Mouse (Mus musculus) kidney, postnatal 4 days (tissue): ENCODE results near the gene Cobll1.

Experiments used
- DNase-seq, 2 experiments: peaks; one replicate each; pipeline ENCODE4 v3.0.0; 2021; ENCODE audit warnings: mixed read lengths in 2 of 2

The Cobll1 gene

DNA sequence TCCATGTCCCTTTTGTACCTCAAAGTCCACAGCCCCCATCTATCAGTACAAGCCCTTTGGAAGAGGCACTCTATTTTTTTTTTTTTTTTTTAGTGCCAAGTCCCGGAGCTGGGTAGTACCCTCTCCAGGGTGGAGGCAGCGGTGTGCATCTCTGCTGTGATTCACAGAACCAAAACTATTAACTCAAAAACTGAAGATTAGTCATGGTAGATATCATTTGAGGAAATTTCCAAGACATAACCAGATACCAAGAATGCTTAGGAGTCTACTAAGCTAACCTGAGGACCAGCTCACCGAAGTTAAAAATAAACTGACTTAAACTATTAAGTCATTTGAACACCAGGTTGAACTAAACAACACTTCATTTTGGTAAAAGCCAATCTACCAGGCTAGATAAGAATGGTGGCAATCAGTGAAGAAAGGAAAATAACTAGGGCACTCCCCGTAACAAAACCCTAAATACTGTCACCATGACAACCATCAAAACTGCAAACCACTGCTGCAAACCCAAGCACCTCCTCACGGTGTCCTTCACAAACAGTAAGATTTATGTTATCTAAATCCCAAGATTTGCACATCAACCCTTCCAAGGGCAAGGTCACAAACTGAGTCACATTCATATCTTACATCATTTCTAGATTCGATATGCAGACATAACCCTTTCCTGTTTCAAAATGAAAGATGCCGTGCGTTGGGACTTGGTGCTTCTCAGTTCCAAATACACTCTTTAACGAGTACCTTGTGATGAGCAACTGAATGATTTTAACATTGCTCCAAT lies 43.8 kb downstream of the Cobll1 start:
- DNase-seq = no peak

GRCm38 (mm10) chr2:65193091-65193795 lies 46.0 kb downstream of the Cobll1 start:
- DNase-seq = no peak

GRCm38 (mm10) chr2:65191398-65191797 lies 47.8 kb downstream of the Cobll1 start:
- DNase-seq = no peak

DNA sequence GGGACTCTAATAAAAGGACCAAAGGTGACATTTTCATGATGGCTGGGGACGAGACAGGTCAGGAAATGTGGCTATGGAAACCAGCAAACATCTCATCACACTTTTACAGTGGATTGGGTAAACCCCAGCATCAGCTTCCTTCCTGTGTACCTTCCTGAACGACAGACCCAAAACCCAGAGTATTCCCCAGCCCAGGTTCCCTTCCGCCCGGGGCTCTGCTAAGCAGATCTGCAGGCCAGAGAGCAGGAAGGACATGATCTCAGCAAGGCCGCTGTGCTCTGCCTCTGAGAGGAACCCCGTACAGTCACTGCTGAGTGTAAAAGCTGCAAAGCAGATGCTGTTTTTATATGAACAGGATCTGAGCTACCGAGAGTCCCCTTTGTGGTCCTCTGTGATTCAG lies 49.9 kb downstream of the Cobll1 start:
- peak; percentile 35 to 46 for DNase-seq

GRCm38 (mm10) chr2:65188585-65188984 lies 50.6 kb downstream of the Cobll1 start:
- no peak for DNase-seq

DNA sequence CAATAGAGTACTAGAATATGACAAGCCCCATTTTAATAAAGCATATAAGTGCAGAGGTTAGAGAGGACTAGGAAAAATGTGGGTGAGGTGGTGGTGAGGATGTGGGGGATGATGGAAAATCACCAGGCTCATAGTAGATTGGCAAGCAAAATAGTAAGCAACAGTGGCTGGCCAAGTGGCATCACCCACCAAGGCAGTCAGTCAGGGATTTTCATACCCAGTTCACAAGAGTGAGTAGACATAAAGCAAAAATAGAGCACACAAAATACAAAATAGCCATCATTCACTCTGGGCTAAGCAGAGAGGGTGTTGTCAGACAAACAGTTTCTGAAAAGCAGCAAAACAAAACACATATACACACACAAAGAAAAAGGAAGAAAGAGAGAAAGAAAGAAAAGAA lies 51.6 kb downstream of the Cobll1 start:
- no peak for DNase-seq

DNA sequence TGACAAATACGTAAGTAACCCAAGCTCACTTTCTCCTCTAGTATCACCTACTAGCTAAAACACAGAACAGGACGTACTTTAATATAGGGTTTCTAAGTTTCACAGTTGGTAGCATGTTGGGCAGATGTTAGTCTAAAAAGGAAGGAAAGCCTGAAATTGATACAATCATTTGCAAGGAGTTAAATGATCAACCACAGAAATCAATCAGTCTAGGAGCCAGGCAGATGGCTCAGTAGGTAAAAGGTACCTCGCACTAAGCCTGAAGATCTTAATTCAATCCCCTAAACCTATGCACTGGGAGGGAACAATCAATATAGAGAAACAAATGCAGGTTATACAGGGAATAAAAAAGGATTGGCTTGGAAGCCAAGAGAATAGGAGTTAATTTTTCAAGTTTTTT lies 52.0 kb downstream of the Cobll1 start:
- DNase-seq = no peak

- DNase-seq = no peak
Observed at GRCm38 (mm10) chr2:65182747-65183146, 56.5 kb downstream of the Cobll1 start.

- DNase-seq = no peak
Observed at GRCm38 (mm10) chr2:65181736-65182135, 57.5 kb downstream of the Cobll1 start.

DNA sequence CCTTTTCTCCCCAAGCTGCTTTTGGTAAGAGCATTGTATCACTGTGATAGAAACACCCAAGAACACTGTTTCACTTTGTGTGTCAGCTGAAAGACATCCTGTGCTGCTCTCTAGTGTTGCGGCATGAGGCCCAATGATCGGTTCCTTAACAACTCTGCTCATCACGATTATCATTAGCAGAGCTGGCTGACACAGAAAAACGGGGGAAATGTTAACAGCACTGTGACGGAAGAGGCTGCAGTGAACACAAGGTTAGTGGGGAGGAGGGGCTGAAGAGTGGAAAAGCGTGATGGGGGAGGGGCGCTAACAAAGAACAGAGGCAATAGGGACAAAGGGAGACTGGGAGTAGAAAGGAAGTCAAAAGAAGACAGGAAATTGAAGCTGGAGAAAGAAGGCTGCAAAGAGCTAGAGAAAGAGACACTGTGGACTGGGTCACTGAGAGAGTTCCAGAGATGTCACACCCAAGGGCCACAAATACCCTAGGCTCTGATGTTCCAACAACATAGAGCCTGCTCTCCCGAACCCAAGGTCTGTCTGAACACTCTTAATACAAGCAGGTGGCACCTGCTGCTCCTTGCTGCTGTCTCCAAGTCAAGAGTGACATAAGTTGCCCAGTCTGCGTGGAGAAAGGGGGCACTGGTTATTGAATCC lies 58.0 kb downstream of the Cobll1 start:
- DNase-seq = peak in 1 of 2 experiments; percentile 30

GRCm38 (mm10) chr2:65175645-65176044 lies 63.6 kb downstream of the Cobll1 start:
- DNase-seq = no peak

GRCm38 (mm10) chr2:65172071-65172470 lies 67.1 kb downstream of the Cobll1 start:
- no peak for DNase-seq

DNA sequence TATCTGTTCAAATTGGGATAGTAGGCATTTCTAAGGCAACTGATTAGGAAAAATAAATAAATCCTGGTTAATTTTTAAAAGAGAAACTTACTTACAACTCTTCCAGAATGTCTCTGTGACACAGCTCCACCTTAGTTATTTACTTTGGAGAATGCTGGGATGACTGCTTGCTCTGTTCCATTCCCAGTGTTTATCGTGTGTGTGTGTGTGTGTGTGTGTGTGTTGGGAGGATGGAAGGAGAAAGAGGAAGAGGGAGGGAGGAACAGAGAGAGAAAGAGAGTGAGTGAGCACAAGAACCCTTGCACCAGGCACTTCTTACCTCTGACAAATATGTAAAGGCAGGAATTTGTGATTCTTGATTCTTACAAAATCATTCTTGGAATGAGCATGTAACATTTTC lies 67.7 kb downstream of the Cobll1 start:
- no peak for DNase-seq

DNA sequence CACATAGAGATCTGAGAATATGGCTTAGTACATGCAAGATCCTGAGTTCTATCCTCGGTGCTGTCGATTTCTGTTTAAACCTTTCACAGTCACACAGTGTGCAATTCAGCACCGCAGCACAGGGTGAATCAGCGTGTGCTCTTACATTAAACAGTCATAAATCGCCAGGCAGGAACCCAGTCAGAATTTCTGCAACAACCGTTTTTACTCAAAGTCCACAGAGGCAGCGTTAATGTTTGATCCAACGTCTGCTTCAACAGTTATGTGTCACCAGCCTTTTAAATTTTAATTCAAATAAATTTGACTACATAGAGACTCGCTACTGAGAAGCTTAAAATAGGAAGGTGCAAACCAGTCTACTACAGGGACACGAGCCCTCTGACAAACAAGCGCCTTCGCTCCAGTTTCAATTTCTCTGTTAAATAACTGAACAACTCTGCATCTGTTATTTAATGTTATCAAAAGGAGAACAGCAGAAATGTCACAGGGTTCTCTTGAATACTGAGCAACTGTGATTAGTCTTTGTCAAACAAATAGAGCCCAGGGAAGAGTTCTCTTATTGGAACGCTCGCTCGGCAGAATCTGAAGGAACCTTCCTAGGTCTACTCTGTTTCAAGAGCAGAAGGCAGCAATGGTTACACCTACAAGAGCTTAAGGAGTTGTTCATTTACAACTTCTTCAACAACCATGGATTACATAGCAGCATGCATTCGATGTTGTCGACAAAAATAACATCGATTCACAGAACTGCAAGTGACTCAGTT lies 68.3 kb downstream of the Cobll1 start:
- peak in 1 of 2 experiments; percentile 29 for DNase-seq

GRCm38 (mm10) chr2:65170256-65170655 lies 68.9 kb downstream of the Cobll1 start:
- DNase-seq = no peak

GRCm38 (mm10) chr2:65163990-65164389 lies 75.2 kb downstream of the Cobll1 start:
- DNase-seq = no peak

DNA sequence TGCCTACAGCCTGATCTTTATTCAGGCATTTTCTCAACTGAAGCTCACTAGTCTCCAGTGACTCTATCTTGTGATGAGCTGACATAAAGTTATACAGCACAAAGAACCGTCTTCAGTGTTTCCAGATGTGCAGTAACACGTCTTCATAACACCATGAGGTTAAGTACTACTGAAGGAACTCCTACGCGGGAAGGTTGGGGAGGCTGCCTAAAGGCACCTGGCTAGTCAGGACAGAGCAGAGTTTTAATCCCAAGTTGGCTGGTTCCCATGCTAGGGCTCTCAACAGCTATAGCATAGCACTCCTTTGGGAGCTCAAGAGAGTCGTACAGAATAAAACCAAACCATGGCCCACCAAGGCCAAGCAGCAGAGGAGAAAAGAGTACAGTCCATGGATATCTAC lies 76.6 kb downstream of the Cobll1 start:
- no peak for DNase-seq

GRCm38 (mm10) chr2:65161715-65162114 lies 77.5 kb downstream of the Cobll1 start:
- DNase-seq = no peak

GRCm38 (mm10) chr2:65157981-65158651 lies 81.1 kb downstream of the Cobll1 start:
- no peak for DNase-seq

DNA sequence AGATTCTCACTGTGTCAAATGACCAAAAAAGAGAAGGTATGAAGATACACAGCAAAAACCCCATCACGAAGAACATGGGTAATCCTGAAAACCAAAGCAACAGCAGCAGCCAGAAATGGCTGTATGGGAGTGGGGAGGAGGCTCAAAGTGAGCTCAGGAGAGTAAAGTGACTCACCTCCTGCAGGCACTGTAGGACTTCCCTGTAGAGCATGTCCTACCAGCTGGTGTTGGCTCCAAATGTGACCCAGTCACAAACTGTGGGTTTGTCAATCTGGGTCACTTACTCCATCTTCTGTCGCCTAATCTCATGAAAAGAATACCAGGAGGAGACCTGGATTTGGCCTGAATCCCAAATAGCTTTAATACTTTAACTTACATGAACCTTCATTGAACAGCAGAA lies 81.9 kb downstream of the Cobll1 start:
- DNase-seq = no peak

DNA sequence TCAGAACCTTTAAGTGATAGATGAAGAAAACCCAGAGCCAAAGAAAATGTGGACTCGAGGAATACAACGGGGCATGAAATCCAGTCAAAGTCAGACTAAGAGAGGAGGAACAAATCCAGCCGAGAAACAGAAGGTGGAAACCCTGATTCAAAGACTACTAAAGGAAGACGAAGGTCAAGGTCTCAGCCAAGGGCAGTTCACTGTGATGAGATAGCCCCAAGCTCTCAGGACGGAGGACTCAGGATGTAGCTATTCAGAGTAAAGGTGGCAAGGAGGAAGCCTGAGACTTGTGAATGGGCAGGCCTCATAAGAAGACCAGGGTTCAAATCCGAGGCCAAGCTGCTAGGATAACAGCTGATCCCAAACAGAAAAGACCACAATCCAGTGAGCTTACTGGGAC lies 90.3 kb downstream of the Cobll1 start:
- DNase-seq = no peak

DNA sequence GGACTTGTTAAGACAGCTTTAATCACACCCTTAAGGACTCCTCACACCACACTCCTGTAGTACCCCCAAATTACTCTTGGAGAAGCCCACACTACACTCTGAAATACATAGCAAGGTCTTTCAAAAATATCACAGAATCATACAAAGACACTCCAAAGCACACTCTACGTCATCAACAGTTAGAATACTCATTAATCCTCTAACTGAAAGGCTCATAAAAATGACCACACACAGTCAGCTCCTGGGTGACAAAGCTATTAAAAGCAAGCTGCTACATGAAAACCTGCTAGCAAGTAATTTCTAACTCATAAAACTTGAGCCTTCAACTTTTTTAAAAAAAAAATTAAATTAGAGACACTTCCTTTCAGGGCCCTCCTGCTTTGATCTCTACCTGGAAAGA lies 91.8 kb downstream of the Cobll1 start:
- DNase-seq = no peak
